Mouse (Mus musculus): ENCODE measurements around the gene Gsc.

DNA sequence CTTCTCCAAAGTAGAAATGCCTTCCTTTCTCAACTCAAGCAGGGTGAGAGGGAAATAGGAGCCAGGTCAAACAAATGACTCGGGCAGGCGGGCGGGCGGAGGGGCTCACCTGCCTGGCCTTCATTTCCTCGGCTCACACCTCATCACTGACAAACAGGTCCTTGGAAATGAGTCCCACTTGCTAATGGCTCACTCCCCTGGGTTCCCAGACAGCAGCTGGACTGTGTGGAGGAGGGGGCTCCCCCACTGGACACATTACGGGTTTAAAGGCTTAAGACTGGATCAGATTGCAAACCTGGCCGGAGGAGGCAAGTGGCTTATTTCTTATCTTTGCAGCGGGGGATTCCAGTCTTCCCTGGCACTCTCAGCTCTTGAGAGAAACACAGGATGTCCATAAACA, 13.1 kb upstream of the Gsc start:
- TF ChIP-seq CTCF (IDR thresholded peaks at IDR 0.05), result no peak
- TF ChIP-seq POLR2A (IDR thresholded peaks at IDR 0.05; ENCODE audit: insufficient read depth, low read depth, low read length), result no peak
- no peak for TF ChIP-seq EP300 (IDR thresholded peaks at IDR 0.05; ENCODE audit: insufficient read depth, low read depth, low read length)

Measured in heart, adult 2 months (tissue).